Mouse (Mus musculus) lung, embryonic 14.5 days (tissue): Measurements from ENCODE around the gene Dapp1. TPM values are rescaled to one million over a fixed set of nuclear protein-coding genes. Genes with fewer than 3 reads are reported as not detected.

Experiments used
- ATAC-seq: fragments of 200-750 bp; cut with Nextera tagmentation; 2 replicates; pipeline ENCODE4 v1.8.0; 2017; ENCODE audit warnings: mild to moderate bottlenecking, moderate TSS enrichment, moderate library complexity; ENCODE audit not compliant: insufficient read depth
- DNase-seq: peaks from one replicate; pipeline ENCODE4 v3.0.0-alpha.2; 2015
- H3K27ac ChIP-seq: fragments of 300-500 bp; sonication (generic); 2 replicates; pipeline ENCODE4 v1.5.1; 2014; ENCODE audit warnings: low read depth, mild to moderate bottlenecking, moderate library complexity
- H3K27me3 ChIP-seq: fragments of 300-500 bp; sonication (generic); 2 replicates; pipeline ENCODE4 v1.6.1; 2014; ENCODE audit warnings: low read length, control low read depth; ENCODE audit not compliant: insufficient read depth
- H3K36me3 ChIP-seq: fragments of 300-500 bp; sonication (generic); 2 replicates; pipeline ENCODE4 v1.6.1; 2014; ENCODE audit warnings: control low read depth; ENCODE audit not compliant: insufficient read depth
- H3K4me1 ChIP-seq: fragments of 300-500 bp; sonication (generic); 2 replicates; pipeline ENCODE4 v1.6.1; 2014; ENCODE audit warnings: antibody characterized with exemption, control low read depth; ENCODE audit not compliant: insufficient read depth
- H3K4me2 ChIP-seq: fragments of 300-500 bp; sonication (generic); 2 replicates; pipeline ENCODE4 v1.6.1; 2014; ENCODE audit warnings: mild to moderate bottlenecking
- H3K4me3 ChIP-seq: fragments of 300-500 bp; sonication (generic); 2 replicates; pipeline ENCODE4 v1.5.1; 2014; ENCODE audit warnings: low read depth, low read length
- H3K9ac ChIP-seq: fragments of 300-500 bp; sonication (generic); 2 replicates; pipeline ENCODE4 v1.6.1; 2014
- H3K9me3 ChIP-seq: fragments of 300-500 bp; sonication (generic); 2 replicates; pipeline ENCODE4 v1.6.1; 2016; ENCODE audit warnings: low read depth, low read length, control low read depth
- CTCF ChIP-seq: IDR thresholded peaks from 2 replicates; pipeline ENCODE4 v1.5.1; 2016; ENCODE audit warnings: antibody characterized with exemption, low read depth
- WGBS: fragments of 180-500 bp; shearing (Covaris S2); extraction: QIAGEN DNeasy Blood & Tissue Kit; methylation state at CpG from one replicate; pipeline ENCODE4 v1.1.7; 2014; 5-methylcytosine and 5-hydroxymethylcytosine counted together
- polyA plus RNA-seq: library from polyadenylated mRNA; unstranded; fragments of >200 nt; fragmentation: Nextera tagmentation; extraction: Ambion mirVana; gene quantifications from 2 replicates; pipeline ENCODE4 v1.2.1, GENCODE M21; 2014

The Dapp1 gene
- polyA plus RNA-seq, 1 experiment from 2014 or later: 8.0 TPM

DNA sequence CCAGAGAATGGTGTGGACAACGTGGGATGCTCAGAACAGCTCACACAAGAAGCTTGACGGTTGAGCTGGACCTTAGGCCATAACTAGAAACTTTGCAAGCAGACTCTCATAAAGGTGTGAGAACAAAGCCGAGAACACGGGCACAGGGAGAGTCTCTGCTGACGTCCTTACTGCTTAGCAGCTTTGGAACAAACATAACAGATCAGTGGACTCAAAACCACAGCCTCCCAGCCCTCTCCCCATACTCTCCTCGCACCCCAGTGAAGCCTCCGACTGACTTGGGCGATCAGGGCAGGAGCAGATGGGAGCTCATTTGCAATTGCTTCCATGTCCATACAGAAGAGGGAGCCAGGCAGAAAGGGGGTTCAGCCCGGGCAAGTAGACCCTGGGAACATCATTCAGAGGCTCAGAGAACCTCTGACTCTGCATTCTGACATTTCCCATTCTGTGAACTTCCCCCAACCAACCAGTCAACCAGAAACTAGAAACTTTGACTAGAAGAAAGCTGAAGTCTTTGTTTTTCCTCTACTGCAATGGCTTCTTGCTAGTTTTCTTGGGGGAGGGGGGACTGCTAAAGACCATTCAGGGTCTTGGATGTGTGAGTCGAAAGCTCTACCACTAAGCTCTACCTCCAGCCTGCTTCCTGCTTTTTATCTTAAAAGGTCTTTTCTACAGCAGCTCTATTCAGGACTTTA, 31.0 kb downstream of the Dapp1 start:
- H3K9me3 ChIP-seq: no peaks in the 10 kb centered on the region
- WGBS: 75% methylated on average over 10 of the region's 10 CpGs
- DNase-seq (no peak), ATAC-seq (no peak)
- no peaks in the 10 kb centered on the region for H3K27me3 ChIP-seq
- no peaks in the 10 kb centered on the region for H3K36me3 ChIP-seq
- no peak overlapping the region for H3K27ac ChIP-seq
- H3K4me2 ChIP-seq: no peak overlapping the region
- TF ChIP-seq CTCF: no peak
- peaks cover 20% of the 10 kb centered on the region for H3K4me1 ChIP-seq
- no peak overlapping the region for H3K9ac ChIP-seq
- no peak overlapping the region for H3K4me3 ChIP-seq

DNA sequence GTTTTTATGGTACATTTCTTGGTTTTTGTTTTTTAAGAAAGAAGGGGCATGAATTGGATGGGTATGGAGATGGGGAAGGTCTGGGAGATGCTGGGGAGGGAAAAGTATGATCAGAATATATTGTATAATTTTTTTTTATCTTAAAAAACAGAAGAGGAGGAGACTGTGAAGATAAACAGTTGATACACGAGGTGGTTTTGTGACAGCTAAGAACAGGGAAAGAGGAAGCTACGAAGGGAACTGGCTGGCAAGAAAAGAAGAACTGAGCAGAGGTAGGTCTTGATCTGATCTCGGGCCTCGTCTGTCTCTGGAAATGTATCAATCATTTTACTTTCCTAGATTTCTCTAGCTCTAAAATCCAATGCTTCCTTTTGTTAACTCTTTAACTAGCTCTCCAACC, 33.8 kb downstream of the Dapp1 start:
- ATAC-seq (no peak), DNase-seq (no peak)
- Histone ChIP-seq H3K9ac (no peak overlapping the region), H3K4me1 (peaks cover 8% of the 10 kb centered on the region), H3K9me3 (no peaks in the 10 kb centered on the region), H3K27me3 (no peaks in the 10 kb centered on the region), H3K27ac (no peak overlapping the region), H3K4me2 (no peak overlapping the region), H3K4me3 (no peak overlapping the region), H3K36me3 (no peaks in the 10 kb centered on the region)
- no peak for TF ChIP-seq CTCF
- 50% methylated on average over 4 of the region's 4 CpGs for WGBS

DNA sequence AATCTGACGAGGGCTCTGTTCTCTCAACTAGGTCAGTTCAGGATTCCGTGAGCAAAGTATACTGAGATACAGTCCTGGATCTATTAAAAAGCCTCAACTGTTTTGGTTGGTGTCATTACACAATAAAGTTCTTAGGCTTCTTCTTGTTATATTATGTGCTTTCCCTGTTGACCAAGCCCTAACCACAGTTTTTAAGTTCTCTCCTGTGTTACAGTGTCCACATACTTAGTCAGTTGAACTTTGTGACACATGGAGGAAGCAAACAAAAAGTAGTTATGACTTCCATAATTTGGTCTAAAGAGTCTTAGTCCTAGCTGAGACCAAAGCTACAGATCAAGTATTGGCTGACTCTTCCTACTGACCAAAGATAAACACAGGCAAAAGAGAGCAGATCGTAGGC, 34.5 kb downstream of the Dapp1 start:
- WGBS: 77% methylated on average over 3 of the region's 3 CpGs
- no peak for DNase-seq

DNA sequence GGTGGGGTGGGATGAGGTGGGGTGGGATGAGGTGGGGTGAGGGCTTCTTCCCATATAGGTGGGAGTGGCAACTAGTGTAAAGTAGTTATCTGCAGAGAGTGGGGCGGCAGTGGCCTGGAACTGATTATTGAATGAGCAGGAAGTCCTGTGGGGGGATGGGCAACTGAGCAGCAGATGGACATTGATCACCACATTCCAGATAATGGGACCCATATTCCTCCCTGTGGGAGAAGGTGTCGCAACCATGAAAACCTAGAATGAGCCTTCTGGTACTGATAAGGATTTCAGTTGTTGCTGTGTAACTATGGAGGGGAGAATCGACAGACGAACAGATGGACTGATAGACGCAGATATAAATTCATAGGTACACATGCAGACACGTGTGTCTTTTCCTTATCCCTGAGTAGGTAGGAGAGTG, 37.6 kb downstream of the Dapp1 start:
- no peak overlapping the region for H3K4me2 ChIP-seq
- no peak overlapping the region for H3K27ac ChIP-seq
- no peaks in the 10 kb centered on the region for H3K36me3 ChIP-seq
- DNase-seq (no peak), ATAC-seq (no peak)
- H3K27me3 ChIP-seq: no peaks in the 10 kb centered on the region
- TF ChIP-seq CTCF: no peak
- H3K4me3 ChIP-seq: no peak overlapping the region
- H3K4me1 ChIP-seq: no peaks in the 10 kb centered on the region; the same call in 1 of the 2 replicates
- 74% methylated on average over 6 of the region's 6 CpGs for WGBS
- no peaks in the 10 kb centered on the region for H3K9me3 ChIP-seq
- no peak overlapping the region for H3K9ac ChIP-seq

More for the DNA sequence above, 34.5 kb downstream of the Dapp1 start:
- Histone ChIP-seq H3K4me1 (peaks cover 2% of the 10 kb centered on the region; the same call in 1 of the 2 replicates), H3K27me3 (no peaks in the 10 kb centered on the region), H3K4me3 (no peak overlapping the region), H3K9ac (no peak overlapping the region), H3K9me3 (no peaks in the 10 kb centered on the region), H3K36me3 (no peaks in the 10 kb centered on the region), H3K27ac (no peak overlapping the region), H3K4me2 (no peak overlapping the region)
- no peak for TF ChIP-seq CTCF
- ATAC-seq: no peak

DNA sequence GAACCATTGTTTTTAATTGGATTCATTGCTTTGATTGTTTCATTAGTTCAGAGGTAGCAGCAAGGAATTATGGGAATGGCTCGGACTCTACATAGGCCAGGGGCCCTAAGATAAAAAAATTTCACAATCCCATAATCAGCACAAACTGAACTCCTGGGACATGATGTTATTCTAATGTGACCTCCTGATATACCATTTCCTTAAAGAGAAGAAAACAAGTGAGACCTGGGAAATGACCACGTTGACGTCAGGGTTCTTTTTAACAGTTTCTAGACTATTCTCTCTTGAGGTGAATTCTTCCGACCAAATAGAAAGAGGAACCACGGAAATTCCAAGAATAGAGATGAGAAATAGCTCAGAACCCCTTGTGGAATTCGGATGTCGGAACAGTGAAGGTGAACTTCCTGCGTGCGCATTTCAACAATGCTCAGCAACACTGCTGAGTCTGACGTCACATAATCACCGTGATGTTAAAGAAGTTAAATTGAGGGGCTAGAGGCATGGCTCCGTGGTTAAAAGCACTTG, 39.2 kb downstream of the Dapp1 start:
- Histone ChIP-seq H3K36me3 (no peaks in the 10 kb centered on the region), H3K27me3 (no peaks in the 10 kb centered on the region), H3K27ac (no peak overlapping the region), H3K9me3 (no peaks in the 10 kb centered on the region), H3K4me2 (no peak overlapping the region), H3K9ac (no peak overlapping the region), H3K4me3 (no peak overlapping the region), H3K4me1 (no peaks in the 10 kb centered on the region; the same call in 1 of the 2 replicates)
- TF ChIP-seq CTCF: no peak
- 85% methylated on average over 12 of the region's 12 CpGs for WGBS
- ATAC-seq: no peak
- DNase-seq: no peak

DNA sequence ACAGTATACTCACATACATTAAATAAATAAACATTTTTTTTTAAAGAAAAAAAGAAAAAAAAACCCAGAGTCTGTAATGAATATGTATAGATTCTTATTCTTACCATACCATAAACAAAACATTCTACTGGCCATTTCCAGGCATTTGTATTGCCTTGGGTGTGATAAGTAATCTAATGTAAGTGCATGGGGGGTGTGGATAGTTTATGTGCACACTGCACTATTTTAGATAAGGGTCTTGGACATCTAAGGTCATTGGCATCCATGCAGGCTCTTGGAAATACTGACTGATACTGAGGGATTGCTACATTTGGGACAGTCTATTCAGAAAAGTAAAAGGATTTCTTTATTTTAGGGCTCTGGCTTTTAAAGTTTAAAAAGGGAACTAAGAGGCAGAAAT, 39.8 kb downstream of the Dapp1 start:
- TF ChIP-seq CTCF: no peak
- Histone ChIP-seq H3K9ac (no peak overlapping the region), H3K27ac (no peak overlapping the region), H3K9me3 (no peaks in the 10 kb centered on the region), H3K4me2 (no peak overlapping the region), H3K4me1 (no peaks in the 10 kb centered on the region; the same call in 1 of the 2 replicates), H3K36me3 (no peaks in the 10 kb centered on the region), H3K27me3 (no peaks in the 10 kb centered on the region), H3K4me3 (no peak overlapping the region)
- DNase-seq (no peak), ATAC-seq (no peak)

DNA sequence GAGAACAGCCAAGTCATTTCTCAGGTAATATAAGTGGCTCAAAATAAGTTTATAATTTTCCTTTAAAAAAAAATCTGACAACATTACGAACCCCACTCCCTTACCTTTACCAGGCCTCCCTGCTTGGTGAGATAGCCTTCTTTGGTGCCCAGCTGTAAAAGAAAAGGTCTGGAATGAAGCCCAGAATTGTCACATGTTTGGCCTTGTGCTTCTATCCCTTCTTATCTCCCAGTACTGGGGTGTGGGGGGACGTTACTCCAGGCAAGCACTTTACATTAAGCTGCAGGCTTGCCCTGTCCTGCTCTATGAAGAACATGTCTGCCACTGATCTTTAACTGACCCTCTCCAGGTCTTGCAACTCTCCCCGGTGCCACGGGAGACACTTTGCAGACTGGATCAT, 40.6 kb downstream of the Dapp1 start:
- DNase-seq: peak; percentile 70
- Histone ChIP-seq H3K4me3 (no peak overlapping the region), H3K4me2 (no peak overlapping the region), H3K27me3 (no peaks in the 10 kb centered on the region), H3K9me3 (no peaks in the 10 kb centered on the region), H3K4me1 (no peaks in the 10 kb centered on the region; the same call in 1 of the 2 replicates), H3K9ac (no peak overlapping the region), H3K36me3 (no peaks in the 10 kb centered on the region), H3K27ac (no peak overlapping the region)
- no peak for TF ChIP-seq CTCF
- 50% methylated on average over 4 of the region's 4 CpGs for WGBS
- ATAC-seq: peak; percentile 68; the same call in 1 of the 2 replicates
